Mouse (Mus musculus) kidney, adult 2 months (tissue): ENCODE measurements at regions not wholly inside any gene's neighbourhood (a gene's known extent, or its start where the extent isn't known, plus 50 kb on each side); places are given as distances from the start of the nearest gene placed in this dataset.

Experiments
- DNase-seq: peaks from one replicate; pipeline ENCODE4 v3.0.0; 2021
- H3K27ac ChIP-seq: fragments of 200-500 bp; 2 replicates; pipeline ENCODE4 v1.5.1; 2012; ENCODE audit warnings: low read depth, low read length, control low read depth, inconsistent platforms; ENCODE audit not compliant: insufficient read depth
- H3K27me3 ChIP-seq: fragments of 200-500 bp; replicated peaks from 2 replicates; pipeline ENCODE4 v1.6.1; 2012; ENCODE audit warnings: mild to moderate bottlenecking, moderate library complexity, low read length, inconsistent platforms; ENCODE audit not compliant: control insufficient read depth, insufficient read depth
- H3K36me3 ChIP-seq: fragments of 200-500 bp; 2 replicates; pipeline ENCODE4 v1.6.1; 2012; ENCODE audit warnings: mild to moderate bottlenecking, moderate library complexity, low read length, inconsistent platforms; ENCODE audit not compliant: control insufficient read depth, insufficient read depth
- H3K4me1 ChIP-seq: fragments of 200-500 bp; 2 replicates; pipeline ENCODE4 v1.6.1; 2011; ENCODE audit warnings: low read length; ENCODE audit not compliant: control insufficient read depth, insufficient read depth
- H3K4me3 ChIP-seq: fragments of 200-500 bp; 2 replicates; pipeline ENCODE4 v1.5.1; 2011; ENCODE audit warnings: mild to moderate bottlenecking, low read depth, low read length, control low read depth; ENCODE audit not compliant: insufficient read depth
- CTCF ChIP-seq: fragments of 200-500 bp; conservative IDR thresholded peaks from 2 replicates; pipeline ENCODE4 v1.5.1; 2011; ENCODE audit warnings: low read depth, mild to moderate bottlenecking, control low read depth, low read length, moderate library complexity, mixed read lengths; ENCODE audit not compliant: insufficient read depth, insufficient read length
- POLR2A ChIP-seq: fragments of 200-500 bp; IDR thresholded peaks from one replicate; pipeline ENCODE4 v1.6.1; 2011; ENCODE audit warnings: low read depth, low read length, control low read depth
- WGBS: fragments of 180-500 bp; shearing (Covaris S2); methylation state at CpG from one replicate; pipeline ENCODE4 v1.1.7; 2018; 5-methylcytosine and 5-hydroxymethylcytosine counted together

DNA sequence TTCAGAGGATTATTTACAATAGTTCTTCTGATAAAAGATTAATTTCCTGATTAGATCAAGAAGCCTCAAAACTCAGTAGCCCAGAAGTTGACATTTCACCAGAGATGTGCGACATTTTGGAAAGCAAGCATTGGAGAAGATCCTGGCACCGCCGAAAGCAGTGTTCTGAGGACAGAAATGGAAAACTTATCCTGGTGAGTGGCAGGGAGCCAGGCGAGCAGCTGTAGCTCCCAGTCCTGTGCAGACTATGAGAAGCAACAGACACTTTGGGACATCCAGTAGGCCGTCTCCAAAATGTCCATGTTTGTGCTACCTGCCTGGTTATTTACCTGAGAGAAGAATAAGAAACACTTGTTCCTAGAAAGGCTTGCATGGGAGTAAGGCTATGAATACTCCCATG, 202.1 kb upstream of the Elac2 start:
- no peaks in the 10 kb centered on the region for H3K4me1 ChIP-seq
- no peak for DNase-seq
- no peaks in the 10 kb centered on the region; the same call in 1 of the 2 replicates for H3K27me3 ChIP-seq
- WGBS: 88% methylated on average over 5 of the region's 5 CpGs
- H3K4me3 ChIP-seq: no peak overlapping the region
- no peak overlapping the region for H3K27ac ChIP-seq
- no peak for TF ChIP-seq CTCF
- TF ChIP-seq POLR2A: no peak
- H3K36me3 ChIP-seq: no peaks in the 10 kb centered on the region

- no peak for TF ChIP-seq CTCF
- no peak for TF ChIP-seq POLR2A
- WGBS: 11% methylated on average over 21 of the region's 21 CpGs
Observed at GRCm38 (mm10) chr11:64800246-64801121, 178.4 kb upstream of the Elac2 start.

GRCm38 (mm10) chr11:64801351-64801750, 177.5 kb upstream of the Elac2 start:
- H3K36me3 ChIP-seq: no peaks in the 10 kb centered on the region
- H3K4me1 ChIP-seq: no peaks in the 10 kb centered on the region
- H3K27ac ChIP-seq: no peak overlapping the region
- WGBS: 20% methylated on average over 10 of the region's 10 CpGs
- TF ChIP-seq POLR2A (no peak), CTCF (no peak)
- H3K4me3 ChIP-seq: no peak overlapping the region
- H3K27me3 ChIP-seq: no peaks in the 10 kb centered on the region; the same call in 1 of the 2 replicates
- DNase-seq: no peak

More at GRCm38 (mm10) chr11:64800246-64801121, 178.4 kb upstream of the Elac2 start:
- no peak overlapping the region for H3K27ac ChIP-seq
- no peaks in the 10 kb centered on the region; the same call in 1 of the 2 replicates for H3K27me3 ChIP-seq
- no peak overlapping the region for H3K4me3 ChIP-seq
- no peak for DNase-seq
- no peaks in the 10 kb centered on the region for H3K36me3 ChIP-seq
- no peaks in the 10 kb centered on the region for H3K4me1 ChIP-seq

DNA sequence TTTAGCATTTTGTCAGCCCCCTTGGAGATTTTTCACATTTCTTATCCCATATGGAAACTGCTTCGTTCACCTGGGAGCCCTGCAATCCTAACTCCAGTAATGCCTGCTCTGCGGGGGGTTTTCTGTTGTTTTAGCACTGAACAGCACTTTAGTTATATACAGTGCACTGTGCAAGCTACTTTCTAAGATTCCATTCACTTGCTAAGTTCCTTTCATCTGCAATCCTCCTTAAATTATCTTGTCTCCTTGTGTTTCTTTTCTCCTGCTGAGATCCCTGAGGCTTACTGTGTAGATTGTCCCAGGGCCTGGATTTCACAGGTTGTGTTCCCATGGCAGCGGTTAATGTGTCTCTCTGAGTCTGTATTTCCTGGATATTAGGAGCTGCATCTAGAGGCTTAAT, 173.3 kb upstream of the Elac2 start:
- no peak for TF ChIP-seq POLR2A
- TF ChIP-seq CTCF: no peak
- Histone ChIP-seq H3K4me3 (no peak overlapping the region), H3K36me3 (no peaks in the 10 kb centered on the region), H3K27ac (no peak overlapping the region), H3K4me1 (no peaks in the 10 kb centered on the region), H3K27me3 (no peaks in the 10 kb centered on the region)
- 73% methylated on average over 3 of the region's 3 CpGs for WGBS
- DNase-seq: no peak

DNA sequence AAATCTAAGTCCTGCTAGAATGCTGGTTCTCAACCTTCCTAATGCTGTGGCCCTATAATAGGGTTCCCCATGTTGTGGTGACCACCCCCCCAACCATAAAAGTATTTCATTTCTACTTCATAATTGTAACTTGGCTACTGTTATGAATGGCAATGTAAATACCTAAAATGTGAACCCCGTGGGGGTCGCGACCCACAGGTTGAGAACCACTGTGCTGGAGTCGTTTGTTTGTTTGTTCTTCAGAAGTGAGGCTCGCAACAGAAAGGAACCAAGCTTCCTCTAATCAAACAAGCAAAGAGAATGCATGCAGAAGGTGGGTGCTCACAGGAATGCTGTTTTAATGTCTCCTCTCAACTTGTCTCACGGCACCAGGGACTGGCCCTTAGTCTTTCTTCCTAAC, 166.4 kb upstream of the Elac2 start:
- TF ChIP-seq CTCF (no peak), POLR2A (no peak)
- Histone ChIP-seq H3K4me1 (no peaks in the 10 kb centered on the region), H3K36me3 (no peaks in the 10 kb centered on the region), H3K27ac (no peak overlapping the region), H3K4me3 (no peak overlapping the region), H3K27me3 (no peaks in the 10 kb centered on the region)
- no peak for DNase-seq
- 83% methylated on average over 6 of the region's 6 CpGs for WGBS

DNA sequence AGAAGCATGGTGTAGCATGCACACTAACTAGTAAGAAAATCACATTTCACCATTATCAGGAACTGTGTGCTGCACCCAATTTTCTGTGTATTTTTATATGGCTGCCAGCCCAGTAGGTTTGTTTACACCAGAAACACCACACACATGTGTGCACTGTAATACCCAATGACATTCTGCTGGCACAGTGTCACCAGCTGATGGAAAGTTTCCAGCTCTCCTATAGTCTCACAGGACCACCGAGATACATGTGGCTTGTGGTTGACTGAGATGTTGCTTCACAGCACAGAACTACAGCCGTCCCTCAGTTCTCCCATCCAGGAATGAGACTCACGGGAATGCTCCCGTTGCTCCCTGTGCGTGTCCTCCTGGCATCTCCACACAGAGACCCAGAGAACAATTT, 149.4 kb upstream of the Elac2 start:
- Histone ChIP-seq H3K36me3 (no peaks in the 10 kb centered on the region), H3K27ac (no peak overlapping the region), H3K4me3 (no peak overlapping the region), H3K27me3 (no peaks in the 10 kb centered on the region), H3K4me1 (no peaks in the 10 kb centered on the region)
- 80% methylated on average over 5 of the region's 5 CpGs for WGBS
- DNase-seq: no peak
- TF ChIP-seq POLR2A (no peak), CTCF (no peak)

GRCm38 (mm10) chr11:64832453-64832852, 146.4 kb upstream of the Elac2 start:
- Histone ChIP-seq H3K36me3 (no peaks in the 10 kb centered on the region), H3K4me1 (no peaks in the 10 kb centered on the region), H3K4me3 (no peak overlapping the region), H3K27me3 (no peaks in the 10 kb centered on the region), H3K27ac (no peak overlapping the region)
- WGBS: 55% methylated on average over 5 of the region's 5 CpGs
- no peak for TF ChIP-seq CTCF
- no peak for TF ChIP-seq POLR2A
- no peak for DNase-seq
